Mouse (Mus musculus) retina, postnatal 1 day (tissue): ENCODE measurements around the gene Vmn1r121.
"Not testable (repeated sequence)": the region's sequence is repeated elsewhere in the genome, so short reads cannot be mapped to it uniquely, and the experiment has no call there.

Experiments
- DNase-seq: peaks from one replicate; pipeline ENCODE4 v3.0.0-alpha.2; 2012

Gene Vmn1r121

DNA sequence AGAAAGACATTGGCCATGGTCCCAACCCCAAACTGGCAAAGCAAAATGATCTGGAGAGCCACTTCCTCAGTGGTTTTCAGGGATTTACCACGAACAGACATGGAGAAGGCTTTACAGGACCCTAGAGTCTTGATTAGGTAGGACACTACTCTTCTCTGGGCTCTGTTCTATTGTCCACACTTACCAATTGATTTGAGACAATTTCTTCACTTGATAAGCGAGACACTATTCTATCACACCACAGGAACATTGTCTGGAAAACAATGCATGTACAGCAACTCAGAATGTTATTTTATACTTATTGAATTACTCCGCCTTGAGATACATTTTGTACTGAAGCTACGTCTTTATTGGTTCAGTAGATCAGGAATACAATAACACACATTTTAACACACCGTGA, at the start of gene Vmn1r121:
TSS of gene Vmn1r121 (minus strand) at position 101 of the 400 bp plus-strand sequence.
- DNase-seq: not testable (repeated sequence)

DNA sequence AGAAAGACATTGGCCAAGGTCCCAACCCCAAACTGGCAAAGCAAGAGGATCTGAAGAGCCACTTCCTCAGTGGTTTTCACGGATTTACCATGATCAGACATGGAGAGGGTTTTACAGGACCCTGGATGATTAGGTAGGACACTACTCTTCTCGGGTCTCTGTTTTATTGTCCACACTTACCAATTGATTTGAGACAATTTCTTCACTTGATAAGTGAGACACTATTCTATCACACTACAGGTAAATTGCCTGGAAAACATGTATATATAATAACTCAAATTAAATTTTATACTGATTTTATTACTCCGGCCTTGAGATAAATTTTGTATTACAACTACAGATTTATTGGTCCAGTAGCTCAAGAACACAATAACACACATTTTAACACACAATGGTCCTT, 35.7 kb upstream of the Vmn1r121 start, which contains the start of gene Vmn1r122:
TSS of gene Vmn1r122 (minus strand) at position 101 of the 400 bp plus-strand sequence.
- not testable (repeated sequence) for DNase-seq

DNA sequence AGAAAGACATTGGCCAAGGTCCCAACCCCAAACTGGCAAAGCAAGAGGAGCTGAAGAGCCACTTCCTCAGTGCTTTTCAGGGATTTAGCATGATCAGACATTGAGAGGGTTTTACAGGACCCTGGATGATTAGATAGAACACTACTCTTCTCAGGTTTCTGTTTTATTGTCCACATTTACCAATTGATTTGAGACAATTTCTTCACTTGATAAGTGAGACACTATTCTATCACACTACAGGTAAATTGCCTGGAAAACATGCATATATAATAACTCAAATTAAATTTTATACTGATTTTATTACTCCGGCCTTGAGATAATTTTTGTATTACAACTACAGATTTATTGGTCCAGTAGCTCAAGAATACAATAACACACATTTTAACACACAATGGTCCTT, 44.6 kb downstream of the Vmn1r121 start, which contains the start of gene Vmn1r120:
TSS of gene Vmn1r120 (minus strand) at position 101 of the 400 bp plus-strand sequence.
- DNase-seq: not testable (repeated sequence)
